Mouse (Mus musculus) testis, adult 2 months (tissue): ENCODE results near the gene Sacm1l.

Experiments
- CTCF ChIP-seq: fragments of 200-500 bp; IDR thresholded peaks from 2 replicates; pipeline ENCODE4 v1.5.1; 2012; ENCODE audit warnings: low read depth, mild to moderate bottlenecking, inconsistent platforms, low read length, moderate library complexity; ENCODE audit not compliant: control insufficient read depth, insufficient read depth, insufficient replicate concordance
- POLR2A ChIP-seq: fragments of 200-500 bp; IDR thresholded peaks from 2 replicates; pipeline ENCODE4 v1.6.1; 2012; ENCODE audit warnings: low read depth, mild to moderate bottlenecking, inconsistent platforms, low read length, moderate library complexity; ENCODE audit not compliant: control insufficient read depth

GRCm38 (mm10) chr9:123490930-123491329 lies 38.6 kb upstream of the Sacm1l start:
- TF ChIP-seq CTCF (no peak), POLR2A (no peak)
